Mouse (Mus musculus): Measurements from ENCODE around the gene Rala. TPM values are rescaled to one million over a fixed set of nuclear protein-coding genes. Genes with fewer than 3 reads are reported as not detected.

The Rala gene
- polyA plus RNA-seq, 1 experiment from 2014 or later, result 107 TPM

- Histone ChIP-seq H3K36me3 (ENCODE audit: control insufficient read depth, insufficient read depth, low read length) (no peaks in the 10 kb centered on the region), H3K4me3 (ENCODE audit: low read length) (no peak overlapping the region), H3K27me3 (ENCODE audit: control insufficient read depth, insufficient read depth, low read depth, low read length) (no peaks in the 10 kb centered on the region), H3K4me1 (replicated peaks; ENCODE audit: control insufficient read depth, insufficient read depth, low read length) (no peaks in the 10 kb centered on the region), H3K4me2 (ENCODE audit: low read depth, low read length) (no peak overlapping the region), H3K27ac (ENCODE audit: low read length) (no peak overlapping the region), H3K9me3 (ENCODE audit: control insufficient read depth, low read length) (no peaks in the 10 kb centered on the region), H3K9ac (ENCODE audit: low read length) (no peak overlapping the region)
- 68% methylated on average over 3 of the region's 3 CpGs for WGBS
- ATAC-seq (ENCODE audit: low read depth), result no peak
Measured at GRCm38 (mm10) chr13:17832940-17833339, 111.1 kb downstream of the Rala start.

Other genes starting within 250 kb of the Rala start
- gene Mplkip, start 249.0 kb downstream of the Rala start, polyA plus RNA-seq (2015; fragmentation: Nextera tagmentation; extraction: Ambion mirVana), result 42.3 and 47.9 TPM in 2 replicates
- 4.6 and 6.3 TPM in 2 replicates for gene Sugct, start 248.7 kb downstream of the Rala start, polyA plus RNA-seq (2015; fragmentation: Nextera tagmentation; extraction: Ambion mirVana)
- gene Cdk13, start 139.1 kb downstream of the Rala start, polyA plus RNA-seq (2015; fragmentation: Nextera tagmentation; extraction: Ambion mirVana), result 11.9 and 12.4 TPM in 2 replicates
- 65.5 and 66.2 TPM in 2 replicates for gene Yae1d1, start 49.1 kb upstream of the Rala start, polyA plus RNA-seq (2015; fragmentation: Nextera tagmentation; extraction: Ambion mirVana)